Mouse (Mus musculus) testis, adult 2 months (tissue): ENCODE data around the gene Elk3.

Source experiments
- CTCF ChIP-seq: fragments of 200-500 bp; IDR thresholded peaks from 2 replicates; pipeline ENCODE4 v1.5.1; 2012; ENCODE audit warnings: low read depth, mild to moderate bottlenecking, inconsistent platforms, low read length, moderate library complexity; ENCODE audit not compliant: control insufficient read depth, insufficient read depth, insufficient replicate concordance
- POLR2A ChIP-seq: fragments of 200-500 bp; IDR thresholded peaks from 2 replicates; pipeline ENCODE4 v1.6.1; 2012; ENCODE audit warnings: low read depth, mild to moderate bottlenecking, inconsistent platforms, low read length, moderate library complexity; ENCODE audit not compliant: control insufficient read depth

DNA sequence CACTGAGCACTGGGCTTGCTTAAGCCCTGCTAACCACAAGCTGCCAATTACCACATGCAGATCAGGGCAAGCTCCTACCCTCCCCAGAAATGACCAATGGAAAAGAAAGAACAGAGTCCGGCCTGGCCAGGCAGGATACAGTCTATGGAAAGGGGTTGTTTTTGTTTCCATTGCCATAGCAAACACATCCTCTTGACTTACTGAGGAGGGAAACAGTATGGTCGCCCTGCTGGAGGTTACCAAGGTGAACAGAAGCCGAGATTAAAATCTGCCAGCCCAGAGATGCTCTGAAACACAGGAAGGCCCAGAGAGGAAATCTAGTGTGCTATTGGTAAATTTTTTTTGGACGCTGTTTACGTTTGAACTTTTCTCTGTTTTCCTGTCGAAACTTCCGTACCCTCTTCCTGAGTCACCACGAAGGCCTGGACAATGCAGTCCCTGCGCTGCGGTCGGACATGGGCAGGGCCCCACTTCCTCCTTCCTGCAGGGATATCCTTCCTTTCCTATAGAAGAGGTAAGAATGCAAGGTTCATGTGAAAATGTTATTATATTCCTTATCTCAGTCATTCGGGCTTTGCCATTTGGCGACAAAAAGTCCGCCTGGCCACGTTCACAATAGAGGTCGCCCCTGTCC lies 25.0 kb upstream of the Elk3 start:
- TF ChIP-seq POLR2A (no peak), CTCF (no peak)
